Mouse (Mus musculus): ENCODE measurements at regions not wholly inside any gene's neighbourhood (a gene's known extent, or its start where the extent isn't known, plus 50 kb on each side); places are given as distances from the start of the nearest gene placed in this dataset.
A peak's percentile ranks its signal among the peaks of the same experiment; 100 is the strongest.

DNA sequence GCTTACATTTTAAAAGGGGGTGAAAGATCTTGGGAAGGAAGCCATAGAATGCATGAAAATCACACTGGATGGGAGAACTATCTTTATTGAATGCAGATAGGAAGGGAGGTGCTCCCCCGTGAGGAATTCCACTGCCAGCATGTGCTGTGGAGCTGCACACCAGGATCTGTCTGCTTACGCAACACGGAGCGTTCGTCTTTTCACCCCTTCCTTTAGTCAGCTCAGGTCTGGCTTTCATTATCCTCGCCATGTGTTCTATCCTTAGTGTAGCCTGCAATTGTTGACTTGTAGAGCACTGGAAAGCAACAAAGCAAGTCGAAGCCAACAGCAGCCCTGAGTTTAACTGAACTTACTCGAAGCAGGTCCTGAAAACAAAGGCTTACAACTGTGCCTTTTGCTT lies 194.4 kb upstream of the Zfp637 start:
- Histone ChIP-seq H3K9me3 (replicated peaks) (no peaks in the 10 kb centered on the region), H3K9ac (no peak overlapping the region), H3K4me3 (replicated peaks) (no peak overlapping the region), H3K27ac (no peak overlapping the region), H3K4me2 (no peak overlapping the region), H3K4me1 (replicated peaks) (no peaks in the 10 kb centered on the region), H3K27me3 (no peaks in the 10 kb centered on the region), H3K36me3 (no peaks in the 10 kb centered on the region)
- no peak for ATAC-seq (ENCODE audit: low read depth)
- WGBS (ENCODE audit: insufficient replicate concordance) = 59% methylated on average over 8 of the region's 8 CpGs
- DNase-seq = no peak

DNA sequence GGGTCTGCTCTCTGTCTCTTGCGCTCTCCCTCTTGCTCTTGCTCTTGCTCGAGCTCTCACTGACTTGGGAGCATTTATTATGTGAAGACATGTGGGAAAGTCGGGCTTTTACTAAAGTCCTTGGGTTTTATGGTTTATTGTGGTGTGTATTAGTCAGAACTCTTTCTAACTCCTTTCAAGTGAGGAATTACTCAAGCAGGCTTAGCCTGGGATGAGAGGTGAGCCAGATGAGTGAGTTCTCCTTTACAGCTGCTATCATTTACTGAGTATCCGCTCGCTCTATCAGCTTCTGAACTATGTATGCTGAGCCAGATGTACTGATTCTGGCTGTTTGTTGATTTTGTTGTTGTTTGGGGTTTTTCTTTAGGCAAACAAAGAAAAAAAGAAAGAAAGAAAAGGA lies 190.4 kb upstream of the Zfp637 start:
- Histone ChIP-seq H3K9ac (no peak overlapping the region), H3K4me2 (no peak overlapping the region), H3K4me3 (replicated peaks) (no peak overlapping the region), H3K27ac (no peak overlapping the region), H3K4me1 (replicated peaks) (no peaks in the 10 kb centered on the region), H3K27me3 (no peaks in the 10 kb centered on the region), H3K36me3 (no peaks in the 10 kb centered on the region), H3K9me3 (replicated peaks) (no peaks in the 10 kb centered on the region)
- DNase-seq (no peak), ATAC-seq (ENCODE audit: low read depth) (no peak)
- 60% methylated on average over 5 of the region's 5 CpGs for WGBS (ENCODE audit: insufficient replicate concordance)

DNA sequence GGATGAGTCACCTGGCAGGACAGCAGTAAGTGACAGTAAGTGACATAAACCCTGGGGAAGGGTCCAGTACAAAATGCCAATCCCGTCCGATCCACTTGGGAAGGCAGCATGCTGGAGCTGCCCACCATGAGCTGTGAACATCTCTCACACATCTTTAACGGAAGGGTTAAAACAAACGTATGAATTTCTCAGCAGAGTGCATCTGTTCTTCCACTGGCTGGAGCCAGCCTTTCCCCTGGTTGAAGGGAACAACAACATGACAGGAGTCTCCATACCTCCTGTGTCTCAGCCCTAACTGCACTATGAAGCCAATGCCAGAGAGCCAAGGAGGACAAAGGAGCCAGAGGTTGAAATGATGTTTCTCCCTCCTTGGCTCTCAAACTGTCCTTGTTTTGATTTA lies 189.4 kb upstream of the Zfp637 start:
- WGBS (ENCODE audit: insufficient replicate concordance) = 73% methylated on average over 4 of the region's 4 CpGs
- Histone ChIP-seq H3K27ac (no peak overlapping the region), H3K4me3 (replicated peaks) (no peak overlapping the region), H3K9me3 (replicated peaks) (no peaks in the 10 kb centered on the region), H3K27me3 (no peaks in the 10 kb centered on the region), H3K36me3 (no peaks in the 10 kb centered on the region), H3K4me1 (replicated peaks) (no peaks in the 10 kb centered on the region), H3K4me2 (no peak overlapping the region), H3K9ac (no peak overlapping the region)
- no peak for DNase-seq
- no peak for ATAC-seq (ENCODE audit: low read depth)

DNA sequence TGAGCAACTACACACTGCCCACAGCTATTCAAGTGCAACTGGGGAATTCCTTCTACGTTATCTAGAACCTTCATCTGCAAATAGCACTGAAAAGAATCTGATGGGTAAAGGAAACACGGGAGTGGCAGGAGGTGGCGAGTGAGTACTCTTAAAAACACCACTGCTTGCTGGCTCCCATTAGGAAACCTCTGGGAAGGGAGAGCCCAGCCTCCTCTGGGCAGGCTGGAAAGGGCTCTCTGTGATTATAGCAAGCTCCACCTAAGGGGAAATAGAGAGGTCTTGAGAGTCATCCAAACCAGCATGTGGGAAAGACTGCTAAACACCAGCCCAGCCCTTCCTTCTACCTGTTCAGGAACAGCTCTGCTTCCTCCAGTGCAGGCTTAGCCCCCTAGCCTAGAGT lies 189.0 kb upstream of the Zfp637 start:
- H3K9me3 ChIP-seq (replicated peaks) = no peaks in the 10 kb centered on the region
- ATAC-seq (ENCODE audit: low read depth) = no peak
- no peak overlapping the region for H3K4me2 ChIP-seq
- H3K9ac ChIP-seq = no peak overlapping the region
- no peak for DNase-seq
- 37% methylated on average over 3 of the region's 3 CpGs for WGBS (ENCODE audit: insufficient replicate concordance)
- no peaks in the 10 kb centered on the region for H3K36me3 ChIP-seq
- H3K27ac ChIP-seq = no peak overlapping the region
- no peaks in the 10 kb centered on the region for H3K27me3 ChIP-seq
- H3K4me1 ChIP-seq (replicated peaks) = no peaks in the 10 kb centered on the region
- no peak overlapping the region for H3K4me3 ChIP-seq (replicated peaks)

DNA sequence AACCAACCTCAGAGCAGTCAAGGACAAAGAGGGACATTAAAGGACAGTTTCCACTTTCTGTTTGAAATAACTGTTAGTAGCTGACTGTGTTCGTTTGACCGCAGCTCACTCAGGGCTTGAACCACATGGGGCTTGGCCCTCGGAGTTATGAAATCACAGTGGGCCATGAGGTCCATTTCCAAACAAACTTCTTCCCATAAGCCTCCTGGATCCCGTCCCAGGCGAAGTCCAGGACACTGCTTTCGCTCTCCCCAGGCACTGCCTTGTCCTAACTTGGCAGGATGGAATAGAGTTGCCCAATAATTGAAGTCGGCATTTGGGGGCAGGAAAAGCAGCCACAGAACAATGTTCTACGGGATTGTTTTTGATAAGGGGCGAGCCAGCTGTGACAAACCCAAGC lies 188.1 kb upstream of the Zfp637 start:
- Histone ChIP-seq H3K4me1 (replicated peaks) (no peaks in the 10 kb centered on the region), H3K36me3 (no peaks in the 10 kb centered on the region), H3K9ac (no peak overlapping the region), H3K9me3 (replicated peaks) (no peaks in the 10 kb centered on the region), H3K27ac (no peak overlapping the region), H3K4me3 (replicated peaks) (no peak overlapping the region), H3K27me3 (no peaks in the 10 kb centered on the region), H3K4me2 (no peak overlapping the region)
- ATAC-seq (ENCODE audit: low read depth) (peak; percentile 54), DNase-seq (no peak)
- 55% methylated on average over 9 of the region's 9 CpGs for WGBS (ENCODE audit: insufficient replicate concordance)

DNA sequence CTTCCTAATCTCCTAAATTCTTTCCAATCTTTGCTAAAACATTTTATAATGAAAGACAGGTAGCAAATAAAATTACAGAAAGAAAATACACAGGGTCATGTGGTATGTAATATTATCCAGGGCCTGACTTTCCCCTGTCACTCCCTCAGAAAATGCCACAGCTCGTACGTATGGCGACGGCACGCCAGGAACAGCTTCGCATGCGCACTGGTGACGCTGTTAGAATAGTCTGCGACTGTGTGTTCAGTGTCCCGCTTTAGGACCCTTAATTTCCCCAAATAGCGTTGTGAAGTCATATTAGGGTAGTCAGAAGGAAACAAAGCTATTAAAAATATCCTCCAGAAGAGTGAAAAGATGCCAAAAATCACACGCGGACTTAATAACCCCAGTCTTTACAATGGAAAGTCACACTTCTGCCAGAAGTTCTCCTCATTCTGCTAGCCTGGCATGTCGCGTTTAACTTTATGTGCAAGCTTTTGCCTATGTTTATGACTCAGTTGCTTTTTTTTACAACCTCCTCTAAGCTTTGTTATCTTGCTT lies 187.0 kb upstream of the Zfp637 start:
- ATAC-seq (ENCODE audit: low read depth) (no peak), DNase-seq (no peak)
- no peak overlapping the region for H3K27ac ChIP-seq
- H3K27me3 ChIP-seq = no peaks in the 10 kb centered on the region
- H3K9ac ChIP-seq = no peak overlapping the region
- H3K4me3 ChIP-seq (replicated peaks) = no peak overlapping the region
- no peak overlapping the region for H3K4me2 ChIP-seq
- no peaks in the 10 kb centered on the region for H3K9me3 ChIP-seq (replicated peaks)
- H3K4me1 ChIP-seq (replicated peaks) = no peaks in the 10 kb centered on the region
- WGBS (ENCODE audit: insufficient replicate concordance) = 78% methylated on average over 15 of the region's 15 CpGs
- no peaks in the 10 kb centered on the region for H3K36me3 ChIP-seq

DNA sequence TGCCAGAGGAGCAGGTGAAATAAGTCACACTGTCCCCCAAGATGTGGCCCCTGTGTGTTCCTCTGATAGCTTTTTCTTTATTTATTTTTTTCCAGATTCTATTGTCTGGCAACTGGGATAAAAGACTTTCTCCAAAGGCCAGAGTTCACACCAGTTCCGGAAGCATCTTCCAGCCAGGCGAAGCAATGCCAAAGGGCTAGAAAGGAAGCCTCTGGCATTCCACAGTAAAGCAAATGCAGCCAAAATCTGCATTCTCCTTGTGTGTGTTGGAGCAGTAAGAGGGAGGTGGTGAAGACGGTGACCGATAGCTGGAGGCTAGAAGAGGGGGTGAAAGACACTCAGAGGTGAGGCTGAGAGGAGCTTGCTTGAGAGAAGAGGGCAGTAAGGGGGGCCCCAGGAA lies 185.0 kb upstream of the Zfp637 start:
- 72% methylated on average over 4 of the region's 4 CpGs for WGBS (ENCODE audit: insufficient replicate concordance)
- ATAC-seq (ENCODE audit: low read depth) = no peak

DNA sequence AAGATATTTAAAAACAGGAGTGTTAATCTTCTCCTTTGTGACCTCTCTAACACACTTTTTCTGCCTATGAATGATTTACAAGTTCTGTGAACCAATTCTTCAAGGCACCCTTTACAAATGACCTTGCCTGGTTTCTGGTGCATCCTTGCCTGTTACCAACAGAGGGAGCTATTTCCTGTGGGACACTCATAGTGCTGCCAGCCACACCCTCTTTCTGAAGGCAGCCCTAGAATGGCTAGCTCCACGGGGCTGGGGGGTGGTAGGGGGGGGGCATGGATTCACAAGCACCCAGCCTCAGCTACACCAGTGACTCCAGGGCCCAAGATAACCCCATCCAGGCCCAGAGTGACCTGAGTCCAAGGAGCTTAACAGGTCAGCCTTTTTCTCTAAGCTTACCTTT lies 180.4 kb upstream of the Zfp637 start:
- Histone ChIP-seq H3K4me3 (replicated peaks) (no peak overlapping the region), H3K27ac (no peak overlapping the region), H3K9me3 (replicated peaks) (no peaks in the 10 kb centered on the region), H3K4me2 (no peak overlapping the region), H3K36me3 (no peaks in the 10 kb centered on the region), H3K4me1 (replicated peaks) (no peaks in the 10 kb centered on the region), H3K9ac (no peak overlapping the region), H3K27me3 (no peaks in the 10 kb centered on the region)
- DNase-seq = no peak
- no peak for ATAC-seq (ENCODE audit: low read depth)
- WGBS (ENCODE audit: insufficient replicate concordance) = 7% methylated on average over 1 of the region's 1 CpGs

More for the DNA sequence above, 185.0 kb upstream of the Zfp637 start:
- DNase-seq = no peak
- Histone ChIP-seq H3K4me1 (replicated peaks) (no peaks in the 10 kb centered on the region), H3K36me3 (no peaks in the 10 kb centered on the region), H3K4me3 (replicated peaks) (no peak overlapping the region), H3K27me3 (no peaks in the 10 kb centered on the region), H3K9me3 (replicated peaks) (no peaks in the 10 kb centered on the region), H3K27ac (no peak overlapping the region), H3K9ac (no peak overlapping the region), H3K4me2 (no peak overlapping the region)

DNA sequence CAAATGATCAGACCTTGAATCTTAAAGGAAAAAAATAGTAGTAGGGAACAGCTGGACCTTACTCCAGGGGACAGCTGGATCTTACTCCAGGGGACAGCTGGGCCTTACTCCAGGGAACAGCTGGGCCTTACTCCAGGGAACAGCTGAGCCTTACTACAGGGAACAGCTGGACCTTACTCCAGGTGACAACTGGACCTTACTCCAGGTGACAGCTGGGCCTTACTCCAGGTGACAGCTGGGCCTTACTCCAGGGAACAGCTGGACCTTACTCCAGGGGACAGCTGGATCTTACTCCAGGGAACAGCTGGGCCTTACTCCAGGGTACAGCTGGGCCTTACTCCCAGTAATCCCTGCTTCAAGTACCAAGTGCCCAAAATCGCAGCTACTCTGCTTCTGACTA lies 178.3 kb upstream of the Zfp637 start:
- H3K4me2 ChIP-seq = no peak overlapping the region
- no peaks in the 10 kb centered on the region for H3K27me3 ChIP-seq
- ATAC-seq (ENCODE audit: low read depth) = no peak
- no peaks in the 10 kb centered on the region for H3K4me1 ChIP-seq (replicated peaks)
- no peak for DNase-seq
- WGBS (ENCODE audit: insufficient replicate concordance) = 52% methylated on average over 1 of the region's 1 CpGs
- H3K9ac ChIP-seq = no peak overlapping the region
- H3K9me3 ChIP-seq (replicated peaks) = no peaks in the 10 kb centered on the region
- no peak overlapping the region for H3K27ac ChIP-seq
- no peaks in the 10 kb centered on the region for H3K36me3 ChIP-seq
- no peak overlapping the region for H3K4me3 ChIP-seq (replicated peaks)

DNA sequence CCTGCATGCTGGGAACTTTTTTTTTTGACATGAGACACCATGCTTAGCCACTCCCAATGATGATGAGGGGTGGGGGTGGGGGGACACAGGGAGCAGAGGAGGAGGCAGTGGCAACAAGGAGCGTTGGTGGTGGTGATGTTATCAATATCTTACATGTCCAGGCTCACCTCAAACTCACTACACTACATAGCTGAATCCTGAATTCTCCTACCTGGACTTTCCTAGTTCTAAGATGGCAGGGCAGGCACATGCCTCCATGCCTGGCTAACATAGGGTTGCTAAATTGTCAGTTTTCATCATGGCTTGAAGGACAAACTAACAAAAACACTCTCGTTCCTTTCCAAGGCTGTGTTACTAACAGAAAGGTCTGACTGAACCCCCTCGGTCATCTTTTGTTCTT lies 170.6 kb upstream of the Zfp637 start:
- no peak for ATAC-seq (ENCODE audit: low read depth)
- Histone ChIP-seq H3K4me2 (no peak overlapping the region), H3K4me1 (replicated peaks) (no peaks in the 10 kb centered on the region), H3K9ac (no peak overlapping the region), H3K36me3 (no peaks in the 10 kb centered on the region), H3K27me3 (no peaks in the 10 kb centered on the region), H3K4me3 (replicated peaks) (no peak overlapping the region), H3K9me3 (replicated peaks) (no peaks in the 10 kb centered on the region), H3K27ac (no peak overlapping the region)
- 38% methylated on average over 3 of the region's 3 CpGs for WGBS (ENCODE audit: insufficient replicate concordance)
- no peak for DNase-seq

DNA sequence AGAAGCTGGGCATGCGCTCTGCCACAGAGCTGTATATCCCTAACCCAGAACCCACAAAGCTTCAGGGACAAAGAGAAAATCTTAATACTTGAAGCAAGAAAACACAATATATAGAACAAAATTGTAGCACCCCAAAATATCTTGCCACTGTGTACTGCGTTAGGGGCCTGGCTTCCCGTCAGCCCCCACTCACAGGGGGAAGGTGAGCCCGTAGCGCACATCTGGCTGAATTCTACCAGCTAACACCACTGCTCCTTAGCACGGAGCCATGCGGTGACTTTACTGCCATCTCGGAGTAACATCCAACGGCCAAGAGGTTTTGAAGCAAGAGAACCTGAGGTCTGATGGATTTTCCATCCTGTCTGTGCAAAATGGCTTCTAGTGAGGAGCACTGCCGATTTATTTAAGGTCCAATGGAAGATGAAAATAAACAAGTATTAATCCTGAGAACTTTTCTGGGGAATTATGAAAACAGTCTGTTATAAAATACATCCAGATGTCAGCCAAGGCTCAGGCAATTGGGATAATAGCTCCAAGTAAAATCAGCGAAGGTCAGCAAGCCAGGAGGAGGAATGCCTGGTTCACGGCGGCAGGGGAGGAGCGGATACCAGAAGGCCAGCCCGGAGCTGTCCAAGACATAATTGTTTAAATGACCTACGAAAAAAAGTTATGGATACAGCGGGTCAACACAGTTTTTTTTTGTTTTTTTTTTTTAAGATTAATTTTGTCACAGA lies 170.0 kb upstream of the Zfp637 start:
- Histone ChIP-seq H3K4me2 (no peak overlapping the region), H3K4me1 (replicated peaks) (no peaks in the 10 kb centered on the region), H3K4me3 (replicated peaks) (no peak overlapping the region), H3K27me3 (no peaks in the 10 kb centered on the region), H3K36me3 (no peaks in the 10 kb centered on the region), H3K9me3 (replicated peaks) (no peaks in the 10 kb centered on the region), H3K27ac (no peak overlapping the region), H3K9ac (no peak overlapping the region)
- WGBS (ENCODE audit: insufficient replicate concordance) = 76% methylated on average over 17 of the region's 17 CpGs
- ATAC-seq (ENCODE audit: low read depth) (no peak), DNase-seq (no peak)

DNA sequence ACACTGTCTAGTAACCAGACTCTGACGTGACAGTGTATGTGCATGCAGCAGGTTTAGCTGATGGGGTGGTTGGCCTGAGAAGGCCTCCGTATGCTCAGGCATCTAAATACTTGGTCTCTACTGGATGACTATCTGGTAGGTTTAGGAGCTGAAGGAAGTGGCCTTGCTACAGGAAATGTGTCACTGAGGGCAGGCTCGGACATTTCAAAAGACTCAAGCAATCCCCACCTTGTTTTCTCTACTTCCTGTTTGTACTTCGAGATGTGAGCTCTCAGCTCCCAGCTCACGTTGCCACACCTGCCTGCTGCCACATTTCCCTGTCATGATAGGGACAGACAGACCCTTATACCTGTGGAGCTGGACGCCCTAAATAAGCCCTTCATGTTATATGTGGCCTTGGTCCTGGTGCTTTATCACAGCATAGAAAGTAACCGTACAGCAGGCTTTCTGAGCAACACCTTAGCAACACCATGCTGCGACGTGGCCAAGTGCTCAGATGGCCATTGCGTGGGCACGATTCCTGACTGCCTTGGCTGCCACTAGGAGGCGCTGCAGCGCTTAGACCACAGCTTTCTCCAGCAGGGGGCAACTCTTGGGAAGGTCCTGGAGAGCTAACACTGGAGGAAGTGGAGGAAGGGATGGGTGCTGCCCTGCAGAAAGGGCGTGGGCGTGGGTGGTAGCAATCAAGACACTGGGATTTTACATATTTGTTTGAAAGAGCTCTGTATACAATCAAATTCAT lies 165.8 kb upstream of the Zfp637 start:
- Histone ChIP-seq H3K36me3 (no peaks in the 10 kb centered on the region), H3K27ac (no peak overlapping the region), H3K9me3 (replicated peaks) (no peaks in the 10 kb centered on the region), H3K9ac (no peak overlapping the region), H3K27me3 (no peaks in the 10 kb centered on the region), H3K4me2 (no peak overlapping the region), H3K4me1 (replicated peaks) (no peaks in the 10 kb centered on the region), H3K4me3 (replicated peaks) (no peak overlapping the region)
- DNase-seq (no peak), ATAC-seq (ENCODE audit: low read depth) (no peak)
- 33% methylated on average over 15 of the region's 15 CpGs for WGBS (ENCODE audit: insufficient replicate concordance)

Data from liver, embryonic 13.5 days (tissue).